Mouse (Mus musculus) spleen, adult 10 weeks (tissue): Measurements from ENCODE around the gene Oser1. TPM values are rescaled to one million over a fixed set of nuclear protein-coding genes. Genes with fewer than 3 reads are reported as not detected.

ENCODE experiments used
- polyA plus RNA-seq: library from polyadenylated mRNA; stranded (reverse); fragments of 350-450 nt; fragmentation: Illumina TruSeq; extraction: RNeasy Lipid Tissue Mini Kit (QIAGEN cat#74804); gene quantifications from one replicate; pipeline ENCODE4 v1.2.3, GENCODE M21; 2015; ENCODE audit warnings: low replicate concordance; ENCODE audit not compliant: insufficient read depth

The Oser1 gene
- polyA plus RNA-seq: 74.7 TPM

GRCm38 (mm10) chr2:163424597-163424996 is at the start of gene Oser1:
Oser1 (minus strand) TSS chr2:163424697.

DNA sequence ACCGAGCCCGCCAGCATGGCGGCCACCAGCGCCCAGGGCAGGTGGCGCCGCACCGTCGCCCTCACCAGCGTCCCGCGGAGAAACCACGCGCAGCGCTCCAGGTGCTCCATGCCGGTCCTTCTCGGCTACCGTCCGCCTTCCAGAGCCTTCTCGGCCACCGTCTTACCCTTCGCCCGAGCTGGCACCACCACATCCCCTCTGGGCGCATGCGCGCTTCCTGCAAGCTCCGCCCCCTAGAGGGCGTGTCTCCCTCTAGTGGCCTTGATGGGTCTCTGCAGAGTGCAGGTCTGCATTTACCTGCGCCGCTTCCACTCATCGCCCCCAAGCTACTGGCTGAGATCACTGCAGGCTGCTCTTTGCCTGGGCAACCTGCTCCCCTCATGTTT is 48.0 kb upstream of the Oser1 start, which contains the start of gene Fitm2:
TSS of gene Fitm2 (minus strand) at position 164 of the 386 bp plus-strand sequence.

DNA sequence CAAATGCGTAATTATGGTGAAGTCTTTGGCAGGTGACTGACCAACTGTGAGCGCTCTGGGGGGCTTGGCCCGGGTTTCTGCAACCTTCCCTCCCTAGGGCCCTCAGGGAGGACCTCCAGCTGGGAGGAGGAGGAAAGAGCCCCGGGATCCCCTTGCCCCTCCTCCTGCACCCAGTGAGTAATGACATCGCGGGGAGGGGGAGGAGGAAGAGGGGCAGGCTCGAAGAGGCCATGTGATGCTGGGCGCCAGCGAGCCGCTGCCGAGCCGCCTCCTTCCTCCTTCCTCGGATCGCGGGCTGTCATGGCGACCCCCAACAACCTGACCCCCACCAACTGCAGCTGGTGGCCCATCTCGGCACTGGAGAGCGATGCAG is 13.7 kb upstream of the Oser1 start, which contains the start of gene Gdap1l1:
TSS of gene Gdap1l1 (plus strand) at position 231 of the 373 bp plus-strand sequence.

GRCm38 (mm10) chr2:163397905-163398304 is 26.6 kb downstream of the Oser1 start, which contains the start of gene Jph2:
Jph2 (minus strand) TSS chr2:163397993.

Other genes starting within 250 kb of the Oser1 start
- 3.4 TPM for gene Tox2, start 221.6 kb downstream of the Oser1 start, polyA plus RNA-seq
- gene Jph2, start 26.7 kb downstream of the Oser1 start, polyA plus RNA-seq: 1.0 TPM
- gene Gdap1l1, start 13.8 kb upstream of the Oser1 start, polyA plus RNA-seq: not detected
- 5.3 TPM for gene Fitm2, start 47.9 kb upstream of the Oser1 start, polyA plus RNA-seq
- not detected for gene R3hdml, start 67.6 kb upstream of the Oser1 start, polyA plus RNA-seq
- gene Hnf4a, start 82.1 kb upstream of the Oser1 start, polyA plus RNA-seq: not detected
- gene Ttpal, start 177.6 kb upstream of the Oser1 start, polyA plus RNA-seq: 119 TPM
- 1,018 TPM for gene Serinc3, start 220.4 kb upstream of the Oser1 start, polyA plus RNA-seq
- gene Pkig, start 233.7 kb upstream of the Oser1 start, polyA plus RNA-seq: 56.6 TPM